Mouse (Mus musculus): ENCODE results near the gene Gm17509. TPM values are rescaled to one million over a fixed set of nuclear protein-coding genes. Genes with fewer than 3 reads are reported as not detected.

The Gm17509 gene
- polyA plus RNA-seq, 1 experiment from 2014 or later, result 0.59 TPM

DNA sequence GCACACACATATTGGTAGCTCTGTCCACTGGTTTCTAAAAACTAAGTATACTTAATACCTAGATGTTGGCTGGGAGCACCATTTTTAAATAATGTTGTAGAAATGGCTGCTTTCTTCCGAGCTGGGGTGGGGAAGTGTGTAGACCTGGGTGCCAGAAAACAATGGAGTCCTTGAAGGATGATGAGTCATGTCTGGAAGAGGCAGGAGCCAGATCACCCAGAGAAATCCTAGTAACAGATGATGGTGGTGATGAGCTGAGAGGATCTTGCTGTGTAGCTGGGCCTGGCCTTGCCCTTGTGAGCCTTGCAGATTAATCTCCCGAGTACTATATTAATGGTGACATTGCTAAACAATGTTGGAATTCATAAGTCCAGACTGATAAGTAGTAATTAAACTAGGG, 4.0 kb upstream of the Gm17509 start:
- WGBS, result 78% methylated on average over 2 of the region's 2 CpGs
- no peak for ATAC-seq

DNA sequence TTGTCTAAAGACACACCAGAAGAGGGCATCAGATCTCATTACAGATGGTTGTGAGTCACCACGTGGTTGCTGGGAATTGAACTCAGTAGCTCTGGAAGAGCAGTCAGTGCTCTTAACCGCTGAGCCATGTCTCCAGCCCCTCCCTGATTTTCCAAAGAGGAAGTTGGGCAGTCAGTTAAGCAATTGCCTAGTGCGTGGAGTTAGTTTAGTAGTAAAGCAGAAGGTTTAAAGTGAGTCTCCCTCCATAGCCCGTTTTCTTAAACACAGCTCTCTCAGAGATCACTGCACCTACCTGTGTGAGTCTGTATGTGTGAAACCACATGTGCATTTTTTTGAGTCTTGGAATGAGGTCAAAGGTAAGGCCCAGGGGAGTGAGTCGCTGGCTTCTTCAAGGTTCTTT, 2.2 kb upstream of the Gm17509 start:
- no peaks in the 10 kb centered on the region for H3K36me3 ChIP-seq (ENCODE audit: poor library complexity, severe bottlenecking)
- no peak for ATAC-seq
- H3K9ac ChIP-seq, result no peak overlapping the region
- 53% methylated on average over 5 of the region's 5 CpGs for WGBS
- H3K4me3 ChIP-seq, result no peak overlapping the region
- no peak overlapping the region for H3K27ac ChIP-seq
- H3K4me1 ChIP-seq, result peaks cover 11% of the 10 kb centered on the region; the same call in 1 of the 2 replicates
- H3K4me2 ChIP-seq, result no peak overlapping the region
- no peaks in the 10 kb centered on the region for H3K27me3 ChIP-seq
- H3K9me3 ChIP-seq (replicated peaks), result no peaks in the 10 kb centered on the region

More for the DNA sequence above, 4.0 kb upstream of the Gm17509 start:
- H3K9ac ChIP-seq, result no peak overlapping the region
- no peak overlapping the region for H3K27ac ChIP-seq
- peaks cover 11% of the 10 kb centered on the region; the same call in 1 of the 2 replicates for H3K4me1 ChIP-seq
- no peaks in the 10 kb centered on the region for H3K27me3 ChIP-seq
- no peaks in the 10 kb centered on the region for H3K9me3 ChIP-seq (replicated peaks)
- no peak overlapping the region for H3K4me2 ChIP-seq
- no peaks in the 10 kb centered on the region for H3K36me3 ChIP-seq (ENCODE audit: poor library complexity, severe bottlenecking)
- no peak overlapping the region for H3K4me3 ChIP-seq

DNA sequence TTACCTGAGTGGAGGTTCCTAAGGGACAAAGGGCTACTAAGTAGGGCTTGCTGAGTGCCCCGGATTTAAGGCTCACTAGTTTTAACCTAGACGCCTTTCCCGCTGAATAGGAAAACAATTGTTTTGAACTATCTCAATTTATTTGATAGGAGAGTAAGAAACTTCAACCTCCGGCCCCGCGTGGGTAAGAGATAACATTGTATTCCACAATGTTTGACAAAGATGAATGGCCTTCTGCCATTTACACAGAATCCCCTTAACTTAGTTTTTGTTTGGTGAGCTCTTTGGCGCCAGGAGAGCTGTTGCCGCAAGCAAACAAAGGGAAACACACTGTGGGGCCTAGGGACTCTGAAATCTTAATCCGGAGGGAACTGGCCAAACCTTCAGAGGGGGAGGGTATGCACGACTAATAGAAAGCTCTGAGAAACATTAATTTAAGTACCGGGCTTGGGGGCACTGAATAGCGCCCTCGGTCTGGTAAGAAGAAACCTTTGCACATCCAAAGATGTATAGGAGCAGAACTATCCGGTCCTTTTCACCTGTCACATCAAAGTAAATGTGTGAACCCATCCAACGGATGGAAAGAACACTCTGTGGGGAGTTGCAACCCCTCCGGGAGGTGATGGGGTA, 889 bp downstream of the Gm17509 start:
- Histone ChIP-seq H3K9me3 (replicated peaks) (no peaks in the 10 kb centered on the region), H3K27me3 (no peaks in the 10 kb centered on the region), H3K4me2 (peak overlapping the region; percentile 77), H3K27ac (no peak overlapping the region), H3K36me3 (ENCODE audit: poor library complexity, severe bottlenecking) (no peaks in the 10 kb centered on the region), H3K4me1 (peaks cover 11% of the 10 kb centered on the region; the same call in 1 of the 2 replicates), H3K9ac (peak overlapping the region; percentile 85), H3K4me3 (peak overlapping the region; percentile 77)
- 2% methylated on average over 16 of the region's 16 CpGs for WGBS
- peak; percentile 29 for ATAC-seq

DNA sequence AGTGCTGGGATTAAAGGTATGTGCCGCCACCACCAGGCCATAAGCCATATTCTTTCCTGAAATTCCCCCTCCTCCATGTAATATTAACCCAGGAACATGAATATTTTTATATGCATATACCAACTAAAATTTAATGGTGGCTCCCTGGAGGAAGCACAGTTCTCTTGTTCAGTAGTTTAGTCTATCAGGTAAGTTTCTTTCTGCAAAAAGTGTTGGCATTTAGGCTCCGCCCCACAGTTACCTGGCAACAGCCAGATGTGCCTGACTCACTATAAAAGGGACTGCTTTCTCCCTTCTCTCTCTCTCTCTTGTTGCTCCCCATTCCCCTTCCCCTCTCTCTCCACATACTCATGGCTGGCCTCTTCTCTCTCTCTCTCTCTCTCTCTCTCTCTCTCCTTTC, 2.8 kb downstream of the Gm17509 start:
- WGBS, result 80% methylated on average over 2 of the region's 2 CpGs
- Histone ChIP-seq H3K9me3 (replicated peaks) (no peaks in the 10 kb centered on the region), H3K4me3 (no peak overlapping the region), H3K36me3 (ENCODE audit: poor library complexity, severe bottlenecking) (no peaks in the 10 kb centered on the region), H3K27ac (no peak overlapping the region), H3K27me3 (no peaks in the 10 kb centered on the region), H3K4me2 (no peak overlapping the region), H3K9ac (no peak overlapping the region), H3K4me1 (peaks cover 11% of the 10 kb centered on the region; the same call in 1 of the 2 replicates)
- ATAC-seq, result no peak

DNA sequence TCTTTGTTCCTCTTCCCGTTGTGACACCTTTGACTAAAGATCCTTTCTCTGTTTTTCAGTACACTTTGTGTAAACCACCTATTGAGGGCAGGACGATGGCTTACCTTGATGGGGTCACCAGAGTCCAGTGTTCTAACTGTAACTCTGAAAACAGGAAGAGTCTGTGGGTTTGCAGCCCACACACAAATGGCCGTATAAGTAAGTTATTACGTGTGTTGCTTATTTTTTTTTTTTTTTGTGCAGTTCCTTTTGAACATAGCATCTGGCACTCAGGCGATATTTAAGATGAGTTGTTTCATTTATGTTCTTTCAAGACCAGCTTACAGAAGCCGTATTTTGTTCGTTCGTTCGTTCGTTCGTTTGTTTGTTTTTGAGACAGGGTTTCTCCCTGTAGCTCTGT, 3.3 kb downstream of the Gm17509 start:
- Histone ChIP-seq H3K36me3 (ENCODE audit: poor library complexity, severe bottlenecking) (no peaks in the 10 kb centered on the region), H3K9me3 (replicated peaks) (no peaks in the 10 kb centered on the region), H3K27ac (no peak overlapping the region), H3K4me2 (no peak overlapping the region), H3K4me3 (no peak overlapping the region), H3K27me3 (no peaks in the 10 kb centered on the region), H3K9ac (no peak overlapping the region), H3K4me1 (peaks cover 11% of the 10 kb centered on the region; the same call in 1 of the 2 replicates)
- 61% methylated on average over 11 of the region's 11 CpGs for WGBS
- ATAC-seq, result no peak

DNA sequence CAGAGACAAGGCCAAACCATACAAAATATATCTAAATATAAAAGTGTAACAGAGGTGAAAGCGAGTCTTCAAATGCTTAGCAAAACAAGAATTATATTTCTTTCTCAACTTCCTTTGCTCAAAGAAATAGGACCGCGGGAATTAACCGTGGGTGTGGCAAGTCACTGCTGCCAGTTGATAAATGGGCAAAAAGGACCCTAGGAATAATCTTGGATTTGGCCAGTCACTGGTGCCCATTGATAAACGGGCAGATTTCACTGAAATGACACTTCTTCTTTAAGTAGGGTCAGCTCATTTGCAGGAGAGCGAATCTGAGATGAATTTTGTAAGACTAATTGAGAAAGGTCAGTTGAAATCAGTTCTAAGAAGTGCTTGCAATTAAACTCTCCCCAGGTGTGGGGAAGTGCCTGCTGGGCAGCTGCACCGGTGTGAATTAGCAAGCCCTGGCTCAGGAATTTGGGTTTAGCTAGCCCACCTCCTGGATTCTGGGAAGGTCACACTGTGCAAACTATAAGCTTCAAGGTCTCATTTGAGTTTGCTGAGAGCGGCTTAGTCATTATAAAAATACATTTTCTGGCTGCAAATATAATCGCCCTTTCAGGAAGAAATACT, 4.0 kb downstream of the Gm17509 start:
- Histone ChIP-seq H3K27me3 (no peaks in the 10 kb centered on the region), H3K36me3 (ENCODE audit: poor library complexity, severe bottlenecking) (no peaks in the 10 kb centered on the region), H3K27ac (no peak overlapping the region), H3K9me3 (replicated peaks) (no peaks in the 10 kb centered on the region), H3K9ac (no peak overlapping the region), H3K4me1 (peaks cover 3% of the 10 kb centered on the region; the same call in 1 of the 2 replicates), H3K4me2 (no peak overlapping the region), H3K4me3 (no peak overlapping the region)
- 15% methylated on average over 9 of the region's 9 CpGs for WGBS
- ATAC-seq, result no peak

DNA sequence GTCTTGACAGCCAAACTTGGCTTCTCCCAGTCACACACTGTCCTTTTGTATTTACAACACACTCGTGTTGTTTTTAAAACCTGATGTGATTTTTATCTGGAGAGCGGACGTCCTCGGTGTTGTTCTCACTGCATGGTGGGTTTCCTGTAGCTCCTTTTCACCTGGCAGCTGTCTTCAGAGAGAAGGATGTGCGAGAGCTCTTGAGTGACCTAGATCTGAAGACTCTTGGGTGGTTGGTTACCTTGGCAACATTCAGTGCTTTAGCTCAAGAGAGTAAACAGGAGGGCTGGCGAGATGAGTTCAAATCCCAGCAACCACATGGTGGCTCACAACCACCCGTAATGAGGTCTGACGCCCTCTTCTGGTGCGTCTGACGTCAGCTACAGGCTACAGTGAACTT, 4.7 kb downstream of the Gm17509 start:
- Histone ChIP-seq H3K36me3 (ENCODE audit: poor library complexity, severe bottlenecking) (no peaks in the 10 kb centered on the region), H3K27me3 (no peaks in the 10 kb centered on the region), H3K9me3 (replicated peaks) (no peaks in the 10 kb centered on the region), H3K4me1 (no peaks in the 10 kb centered on the region; the same call in 1 of the 2 replicates), H3K4me3 (no peak overlapping the region), H3K9ac (no peak overlapping the region), H3K4me2 (no peak overlapping the region), H3K27ac (no peak overlapping the region)
- WGBS, result 10% methylated on average over 10 of the region's 10 CpGs
- ATAC-seq, result no peak

DNA sequence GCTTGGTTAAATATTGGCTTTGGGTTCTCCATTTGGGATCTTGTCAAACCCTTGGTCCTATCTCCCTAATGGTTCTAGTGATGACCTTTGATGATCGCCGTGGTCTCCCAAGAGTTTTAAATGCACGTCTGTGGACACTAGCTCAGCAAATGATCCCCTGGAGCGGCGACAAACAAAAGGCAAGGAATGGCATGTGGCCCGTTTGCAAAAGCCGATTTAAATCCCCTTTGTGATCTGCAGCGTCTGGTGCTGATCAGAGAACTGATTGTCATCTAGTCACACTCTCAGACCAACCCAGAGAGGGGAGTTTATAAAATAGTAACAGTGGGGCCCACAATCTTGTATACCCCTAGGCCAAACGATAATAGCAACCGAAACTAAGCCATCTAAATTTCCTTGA, 5.4 kb downstream of the Gm17509 start:
- Histone ChIP-seq H3K27ac (no peak overlapping the region), H3K4me3 (no peak overlapping the region), H3K9ac (no peak overlapping the region), H3K36me3 (ENCODE audit: poor library complexity, severe bottlenecking) (no peaks in the 10 kb centered on the region), H3K9me3 (replicated peaks) (no peaks in the 10 kb centered on the region), H3K4me2 (0 out of 2 replicates have a peak overlapping the region, but pooled peaks have one; percentile 5), H3K4me1 (no peaks in the 10 kb centered on the region; the same call in 1 of the 2 replicates), H3K27me3 (no peaks in the 10 kb centered on the region)
- 4% methylated on average over 10 of the region's 10 CpGs for WGBS
- no peak for ATAC-seq

DNA sequence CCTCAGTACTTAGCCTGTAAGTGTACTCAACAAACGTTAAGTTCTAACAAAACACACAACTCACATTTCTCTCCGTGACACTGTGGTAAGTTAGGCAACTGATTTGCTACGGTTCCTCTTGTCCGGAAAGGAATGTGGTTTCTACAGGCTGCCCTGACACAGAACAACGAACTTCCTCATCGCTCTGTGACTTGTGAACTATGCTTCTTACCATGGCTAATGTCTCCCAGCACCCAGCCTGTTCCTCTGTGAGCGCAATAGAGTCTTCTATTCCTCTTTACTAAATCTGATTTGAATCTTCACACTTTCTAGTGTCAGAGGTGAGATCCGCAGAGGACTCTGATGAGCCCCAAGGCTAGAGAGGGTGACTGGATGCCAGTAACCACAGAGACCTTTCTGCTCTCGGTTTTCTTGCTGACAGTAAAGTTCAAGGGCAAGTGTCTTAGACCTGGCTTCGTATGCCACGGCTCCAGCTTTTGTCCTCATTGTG, 9.4 kb downstream of the Gm17509 start:
- Histone ChIP-seq H3K36me3 (ENCODE audit: poor library complexity, severe bottlenecking) (no peaks in the 10 kb centered on the region), H3K27me3 (no peaks in the 10 kb centered on the region), H3K9me3 (replicated peaks) (no peaks in the 10 kb centered on the region), H3K4me2 (no peak overlapping the region), H3K27ac (no peak overlapping the region), H3K9ac (no peak overlapping the region), H3K4me3 (no peak overlapping the region), H3K4me1 (no peaks in the 10 kb centered on the region)
- no peak for ATAC-seq
- 82% methylated on average over 11 of the region's 11 CpGs for WGBS

DNA sequence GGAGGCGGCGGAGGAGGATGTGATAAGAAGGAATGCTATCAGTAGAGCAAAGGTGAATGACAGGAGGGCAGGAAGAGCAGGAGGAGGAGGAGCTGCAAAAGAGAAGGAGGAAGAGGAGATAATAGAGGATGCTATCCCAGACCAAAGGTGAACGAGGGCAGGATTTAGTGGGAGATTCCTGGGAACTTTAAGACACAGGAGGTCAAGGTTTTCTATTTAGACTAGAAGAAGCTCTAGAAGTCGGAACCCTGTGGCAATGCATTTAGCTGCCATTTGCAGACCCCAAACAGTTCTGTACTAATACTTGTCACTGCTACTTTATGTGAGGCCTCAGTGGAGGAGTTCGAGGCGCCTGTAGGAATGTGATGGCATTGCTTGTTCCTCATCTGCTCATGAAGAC, 12.6 kb downstream of the Gm17509 start, which contains the start of gene Emb:
Gene Emb (plus strand): TSS at position 301 of the 400 bp plus-strand sequence.
- 85% methylated on average over 6 of the region's 6 CpGs for WGBS

DNA sequence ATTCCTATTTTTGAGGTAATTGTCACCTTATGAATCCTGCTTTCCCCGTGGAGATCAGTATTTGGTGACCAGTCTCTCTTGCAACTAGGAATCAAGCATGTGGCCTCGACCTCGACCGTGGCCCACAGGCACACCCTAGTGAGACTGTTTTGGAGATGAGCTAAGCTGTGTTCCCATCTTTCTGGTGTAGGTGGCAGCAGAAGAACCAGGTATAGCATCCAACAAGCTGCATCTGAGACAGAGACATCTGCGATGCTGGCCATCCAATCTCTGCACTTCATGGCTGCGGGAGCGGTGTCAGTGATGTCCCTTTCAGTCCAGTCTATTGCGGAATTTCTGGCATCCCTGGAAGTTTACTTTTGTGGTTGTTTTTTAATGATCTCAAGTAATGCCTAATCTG, 14.8 kb downstream of the Gm17509 start:
- H3K9ac ChIP-seq, result no peak overlapping the region
- no peaks in the 10 kb centered on the region for H3K36me3 ChIP-seq (ENCODE audit: poor library complexity, severe bottlenecking)
- H3K4me1 ChIP-seq, result no peaks in the 10 kb centered on the region
- H3K4me2 ChIP-seq, result no peak overlapping the region
- no peak overlapping the region for H3K27ac ChIP-seq
- no peaks in the 10 kb centered on the region for H3K27me3 ChIP-seq
- no peak for ATAC-seq
- H3K4me3 ChIP-seq, result no peak overlapping the region
- 92% methylated on average over 8 of the region's 8 CpGs for WGBS
- H3K9me3 ChIP-seq (replicated peaks), result no peaks in the 10 kb centered on the region

More for the DNA sequence above, 12.6 kb downstream of the Gm17509 start, which contains the start of gene Emb:
- Histone ChIP-seq H3K4me3 (no peak within 1 kb of the TSS), H3K27ac (no peak within 1 kb of the TSS), H3K4me2 (no peak within 1 kb of the TSS), H3K9ac (no peak within 1 kb of the TSS), H3K9me3 (replicated peaks) (no peaks in the 10 kb centered on the region), H3K4me1 (no peaks in the 10 kb centered on the region), H3K27me3 (no peaks in the 10 kb centered on the region), H3K36me3 (ENCODE audit: poor library complexity, severe bottlenecking) (no peaks in the 10 kb centered on the region)
- ATAC-seq, result no peak

DNA sequence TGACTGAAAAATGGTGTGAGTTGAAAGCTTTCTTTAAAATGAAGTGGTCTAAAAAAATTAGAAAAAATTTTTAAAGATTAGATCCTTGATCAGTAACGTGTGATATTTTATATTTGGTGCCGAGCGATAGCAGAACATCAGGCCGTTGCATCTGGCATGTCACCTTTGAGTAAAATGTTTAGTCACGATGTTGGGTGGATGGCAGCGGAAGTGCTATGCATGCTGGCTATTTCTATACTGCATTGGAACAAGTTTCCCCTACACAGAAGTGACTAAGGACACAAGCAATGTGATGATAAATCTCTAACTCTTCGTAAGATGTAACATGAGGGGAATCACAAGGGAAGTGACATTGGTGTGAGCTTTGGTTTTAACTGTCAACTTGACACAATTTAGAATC, 16.2 kb downstream of the Gm17509 start:
- no peaks in the 10 kb centered on the region for H3K27me3 ChIP-seq
- no peaks in the 10 kb centered on the region for H3K4me1 ChIP-seq
- no peak overlapping the region for H3K9ac ChIP-seq
- no peak overlapping the region for H3K4me2 ChIP-seq
- ATAC-seq, result no peak
- H3K36me3 ChIP-seq (ENCODE audit: poor library complexity, severe bottlenecking), result no peaks in the 10 kb centered on the region
- 91% methylated on average over 7 of the region's 7 CpGs for WGBS
- H3K27ac ChIP-seq, result no peak overlapping the region
- H3K4me3 ChIP-seq, result no peak overlapping the region
- no peaks in the 10 kb centered on the region for H3K9me3 ChIP-seq (replicated peaks)
